Mouse (Mus musculus) E14TG2a.4 (cell line): ENCODE data around the gene Nf2.

Experiments used
- CTCF ChIP-seq: conservative IDR thresholded peaks from 2 replicates; pipeline ENCODE4 v1.5.1; 2014; ENCODE audit warnings: low read length
- NANOG ChIP-seq: IDR thresholded peaks from 2 replicates; pipeline ENCODE4 v1.6.1; 2014; ENCODE audit warnings: borderline replicate concordance, low read length, mixed read lengths

- no peak for TF ChIP-seq CTCF
- TF ChIP-seq NANOG = no peak
These were observed 37.7 kb upstream of the Nf2 start for GRCm38 (mm10) chr11:4886987-4887386.
